Mouse (Mus musculus): ENCODE results near the gene Golt1a.

- TF ChIP-seq POLR2A (IDR thresholded peaks at IDR 0.05; ENCODE audit: insufficient read depth, low read depth, low read length) (no peak), CTCF (IDR thresholded peaks at IDR 0.05) (no peak), EP300 (IDR thresholded peaks at IDR 0.05; ENCODE audit: insufficient read depth, low read depth, low read length) (no peak)
These were observed 13.7 kb downstream of the Golt1a start for GRCm38 (mm10) chr1:133323333-133323732.
